8 mouse cellular contexts compared by ENCODE assay signal in genomic region chr17:83645226-83645808, GRCm38 (mm10). TPM values are rescaled to one million over a fixed set of nuclear protein-coding genes. Genes with fewer than 3 reads are reported as not detected.
A peak's percentile ranks its signal among the peaks of the same experiment; 100 is the strongest.
DNase-seq lines count a peak whose midpoint lies in the region; ATAC-seq lines count a peak whose summit lies in the region.

No protein-coding gene starts in this region.

- ATAC-seq in frontal cortex, adult (ENCODE audit: low TSS enrichment) = no peak

- peak; percentile 10 for DNase-seq in gastrocnemius, adult 18-20 months (ENCODE audit: low spot score)
- no peak for DNase-seq in gastrocnemius, adult 8-10 months (ENCODE audit: low spot score in 2 of 2)
- DNase-seq in ZHBTc4 (ENCODE audit: low read depth, low spot score) = peak; percentile 65
- DNase-seq in heart, adult 9 months (ENCODE audit: low spot score in 2 of 2) = peak; percentile 19 to 30
- peak; percentile 58 to 79 for DNase-seq in kidney, postnatal 25 days
- DNase-seq in naive thymus-derived CD4-positive, alpha-beta T cell, adult 2 months (ENCODE audit: low read depth) = peak; percentile 82
- no peak for DNase-seq in layer of hippocampus, adult 8-10 months (ENCODE audit: low spot score in 2 of 2)

RNA-seq across cellular contexts. Expression of gene Kcng3, which starts 13.6 kb away (rescaled TPM):
- total RNA-seq in gastrocnemius, adult 18-20 months (2021) = not detected
- total RNA-seq in gastrocnemius, adult 8-10 months (2022) = under 1 TPM in 1 of 4 experiments, not detected in 3; 0.09 TPM
- total RNA-seq in layer of hippocampus, adult 8-10 months (2022) = 10 to 100 TPM in 1 of 4 experiments, 1 to 10 TPM in 3; 8.6 to 11.5 (median 9.1) TPM

Comparison
In these comparisons a context has a peak if more than half of its experiments do, and no peak if none do; other contexts are left out.
1. DNase-seq: peak in gastrocnemius, adult 18-20 months (single experiment), ZHBTc4 (single experiment), heart, adult 9 months (2 of 2), kidney, postnatal 25 days (2 of 2) and naive thymus-derived CD4-positive, alpha-beta T cell, adult 2 months (single experiment); none in gastrocnemius, adult 8-10 months (0 of 2) and layer of hippocampus, adult 8-10 months (0 of 2).
2. RNA of gene Kcng3, which starts 13.6 kb away (total RNA-seq): 8.6 to 11.5 TPM in layer of hippocampus, adult 8-10 months; not detected in gastrocnemius, adult 18-20 months and 0.09 TPM in gastrocnemius, adult 8-10 months; every median in the first group is over 4 times any median in the second.